Mouse (Mus musculus) brain, adult 10 weeks (tissue): Measurements from ENCODE around the gene Megf6. TPM values are rescaled to one million over a fixed set of nuclear protein-coding genes. Genes with fewer than 3 reads are reported as not detected.

Experiments used
- polyA plus RNA-seq: library from polyadenylated mRNA; stranded (reverse); fragments of 350-450 nt; fragmentation: Illumina TruSeq; extraction: RNeasy Lipid Tissue Mini Kit (QIAGEN cat#74804); gene quantifications from one replicate; pipeline ENCODE4 v1.2.3, GENCODE M21; 2015; ENCODE audit warnings: low read depth, low replicate concordance

Megf6 gene
- 1.6 TPM for polyA plus RNA-seq

GRCm38 (mm10) chr4:154170506-154171150 is at the start of gene Megf6:
TSS of gene Megf6 (plus strand) at chr4:154170730.

GRCm38 (mm10) chr4:154140182-154140212 is 30.5 kb upstream of the Megf6 start, which contains the start of gene Trp73:
TSS of gene Trp73 (minus strand) at chr4:154140208.

GRCm38 (mm10) chr4:154142211-154143040 is 28.1 kb upstream of the Megf6 start, which contains the start of gene Wrap73:
TSS of gene Wrap73 (plus strand) at chr4:154142372.

GRCm38 (mm10) chr4:154160538-154161390 is 9.8 kb upstream of the Megf6 start, which contains the start of gene Tprgl:
TSS of gene Tprgl (minus strand) at chr4:154160666.

GRCm38 (mm10) chr4:154301466-154301881 is 130.9 kb downstream of the Megf6 start, which contains the start of gene Arhgef16:
TSS of gene Arhgef16 (minus strand) at chr4:154301676.

Other genes starting within 250 kb of the Megf6 start
- gene A430005L14Rik, start 213.5 kb upstream of the Megf6 start, polyA plus RNA-seq, result 38.3 TPM
- 13.8 TPM for gene Dffb, start 195.6 kb upstream of the Megf6 start, polyA plus RNA-seq
- 19.4 TPM for gene Cep104, start 195.5 kb upstream of the Megf6 start, polyA plus RNA-seq
- 30.7 TPM for gene Lrrc47, start 159.0 kb upstream of the Megf6 start, polyA plus RNA-seq
- gene Smim1, start 144.5 kb upstream of the Megf6 start, polyA plus RNA-seq, result 23.3 TPM
- gene Ccdc27, start 128.1 kb upstream of the Megf6 start, polyA plus RNA-seq, result not detected
- 0.73 TPM for gene Trp73, start 30.5 kb upstream of the Megf6 start, polyA plus RNA-seq
- gene Wrap73, start 28.4 kb upstream of the Megf6 start, polyA plus RNA-seq, result 30.0 TPM
- gene Tprgl, start 10.1 kb upstream of the Megf6 start, polyA plus RNA-seq, result 247 TPM
- 0.74 TPM for gene Arhgef16, start 130.9 kb downstream of the Megf6 start, polyA plus RNA-seq
- gene B230104I21Rik, start 165.4 kb downstream of the Megf6 start, polyA plus RNA-seq, result not detected